Mouse (Mus musculus) layer of hippocampus, postnatal 25 days (tissue): ENCODE results near the gene Numa1. TPM values are rescaled to one million over a fixed set of nuclear protein-coding genes. Genes with fewer than 3 reads are reported as not detected.
"Not testable (repeated sequence)": the region's sequence is repeated elsewhere in the genome, so short reads cannot be mapped to it uniquely, and the experiment has no call there.

ENCODE experiments used
- DNase-seq, 2 experiments: peaks; one replicate each; pipeline ENCODE4 v3.0.0; 2022; ENCODE audit warnings: mixed read lengths in 2 of 2, low spot score in 1 of 2; ENCODE audit errors: extremely low spot score in 1 of 2
- total RNA-seq, 2 experiments: library from RNA; stranded (reverse); gene quantifications; 2 replicates each; pipeline ENCODE4 v1.2.3; 2021

Gene Numa1
- 10 to 100 TPM; 89.0 to 98.9 TPM for total RNA-seq

- peak; percentile 82 to 91 for DNase-seq
Observed at GRCm38 (mm10) chr7:101933751-101934240, at the start of gene Numa1, which contains the start of gene Lrrc51. Numa1 (plus strand) TSS chr7:101934111. Lrrc51 (minus strand) TSS chr7:101933895.

- no peak for DNase-seq
Observed at GRCm38 (mm10) chr7:101884160-101884559, 49.8 kb upstream of the Numa1 start.

- no peak for DNase-seq
Observed at GRCm38 (mm10) chr7:101886274-101886673, 47.6 kb upstream of the Numa1 start.

- no peak for DNase-seq
Observed at GRCm38 (mm10) chr7:101888460-101888859, 45.5 kb upstream of the Numa1 start.

GRCm38 (mm10) chr7:101895695-101896094 is 38.2 kb upstream of the Numa1 start:
- DNase-seq = no peak

- peak; percentile 79 to 88 for DNase-seq
Observed at GRCm38 (mm10) chr7:101896104-101897066, 37.5 kb upstream of the Numa1 start.

- no peak for DNase-seq
Observed at GRCm38 (mm10) chr7:101900331-101901097, 33.4 kb upstream of the Numa1 start.

GRCm38 (mm10) chr7:101901969-101902368 is 31.9 kb upstream of the Numa1 start:
- no peak for DNase-seq

- DNase-seq = no peak
Observed at GRCm38 (mm10) chr7:101902846-101903245, 31.1 kb upstream of the Numa1 start.

GRCm38 (mm10) chr7:101905561-101906286 is 28.2 kb upstream of the Numa1 start, which contains the start of gene Lamtor1:
Lamtor1 (plus strand) TSS chr7:101905904.
- DNase-seq = peak; percentile 96 to 97

GRCm38 (mm10) chr7:101906287-101906681 is 27.6 kb upstream of the Numa1 start, which contains the start of gene Tomt:
Tomt (minus strand) TSS chr7:101906359.
- no peak for DNase-seq

- DNase-seq = no peak
Observed at GRCm38 (mm10) chr7:101906696-101907095, 27.2 kb upstream of the Numa1 start.

GRCm38 (mm10) chr7:101908367-101908766 is 25.5 kb upstream of the Numa1 start:
- DNase-seq = no peak

GRCm38 (mm10) chr7:101910138-101910537 is 23.8 kb upstream of the Numa1 start:
- no peak for DNase-seq

GRCm38 (mm10) chr7:101911982-101912381 is 21.9 kb upstream of the Numa1 start:
- no peak for DNase-seq

GRCm38 (mm10) chr7:101918071-101918470 is 15.8 kb upstream of the Numa1 start:
- peak; percentile 34 to 66 for DNase-seq

- not testable (repeated sequence) for DNase-seq
Observed at GRCm38 (mm10) chr7:101925892-101926291, 8.0 kb upstream of the Numa1 start.

- DNase-seq = no peak
Observed at GRCm38 (mm10) chr7:101928093-101928492, 5.8 kb upstream of the Numa1 start.

- no peak for DNase-seq
Observed at GRCm38 (mm10) chr7:101932551-101932950, 1.4 kb upstream of the Numa1 start.

GRCm38 (mm10) chr7:101933300-101933699 is 611 bp upstream of the Numa1 start:
- DNase-seq = no peak
